Mouse (Mus musculus): ENCODE results near the gene Heg1. TPM values are rescaled to one million over a fixed set of nuclear protein-coding genes. Genes with fewer than 3 reads are reported as not detected.

Gene Heg1
- polyA plus RNA-seq, 1 experiment from 2014 or later: 25.2 TPM

GRCm38 (mm10) chr16:33766757-33767156, 82.6 kb downstream of the Heg1 start:
- H3K36me3 ChIP-seq: no peaks in the 10 kb centered on the region; the same call in 1 of the 2 replicates
- ATAC-seq (ENCODE audit: borderline replicate concordance, extremely low read depth, low FRiP score, low TSS enrichment): no peak

DNA sequence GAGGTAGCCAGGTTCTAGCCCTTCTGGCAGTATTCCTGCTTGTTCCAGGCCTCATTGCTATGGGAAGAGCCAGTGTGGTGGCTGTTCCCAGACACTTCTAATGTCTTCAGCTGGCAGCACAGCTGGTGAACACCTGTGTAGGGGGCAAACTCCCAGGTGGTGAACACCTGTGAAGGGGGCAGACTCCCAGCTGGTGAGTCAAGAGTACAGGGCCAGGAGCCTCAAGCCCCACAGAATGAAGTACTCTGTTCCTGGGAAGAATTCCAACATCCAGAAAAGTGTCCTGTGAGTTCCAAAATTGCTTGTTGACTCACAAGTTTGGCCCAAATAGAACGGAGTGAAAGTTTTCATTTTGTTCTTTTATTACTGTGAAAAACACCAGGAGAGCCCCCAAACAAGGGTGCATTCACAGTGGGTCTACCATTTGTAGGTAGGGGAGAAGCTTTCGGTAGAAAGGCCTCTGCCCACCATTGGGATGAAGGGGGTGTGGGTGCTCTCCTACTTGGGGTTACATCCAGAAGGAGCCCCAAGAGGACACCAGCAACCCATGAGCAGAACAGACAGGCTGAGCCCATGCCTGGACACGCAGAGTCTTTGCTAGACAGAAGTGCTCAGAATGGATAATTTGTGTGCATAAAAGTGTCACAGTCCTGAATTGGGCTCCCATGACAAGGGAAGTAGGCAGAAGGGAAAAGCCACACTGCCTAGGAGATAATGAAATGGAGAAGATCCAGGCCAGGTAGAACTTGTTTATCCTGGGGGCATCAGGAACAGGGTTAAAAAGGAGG, 84.5 kb downstream of the Heg1 start:
- Histone ChIP-seq H3K36me3 (no peaks in the 10 kb centered on the region; the same call in 1 of the 2 replicates), H3K27ac (no peak overlapping the region), H3K4me3 (no peak overlapping the region), H3K9ac (no peak overlapping the region), H3K9me3 (no peaks in the 10 kb centered on the region), H3K27me3 (no peaks in the 10 kb centered on the region), H3K4me2 (no peak overlapping the region), H3K4me1 (no peaks in the 10 kb centered on the region)
- 87% methylated on average over 3 of the region's 3 CpGs for WGBS
- ATAC-seq (ENCODE audit: borderline replicate concordance, extremely low read depth, low FRiP score, low TSS enrichment): no peak

More at GRCm38 (mm10) chr16:33766757-33767156, 82.6 kb downstream of the Heg1 start:
- no peak overlapping the region for H3K4me3 ChIP-seq
- H3K27me3 ChIP-seq: no peaks in the 10 kb centered on the region
- 63% methylated on average over 15 of the region's 15 CpGs for WGBS
- H3K4me1 ChIP-seq: no peaks in the 10 kb centered on the region
- H3K27ac ChIP-seq: no peak overlapping the region
- H3K9ac ChIP-seq: no peak overlapping the region
- no peak overlapping the region for H3K4me2 ChIP-seq
- no peaks in the 10 kb centered on the region for H3K9me3 ChIP-seq

GRCm38 (mm10) chr16:33769848-33770247, 85.7 kb downstream of the Heg1 start:
- 69% methylated on average over 7 of the region's 7 CpGs for WGBS
- no peak overlapping the region for H3K4me2 ChIP-seq
- no peaks in the 10 kb centered on the region for H3K9me3 ChIP-seq
- no peak overlapping the region for H3K4me3 ChIP-seq
- H3K27ac ChIP-seq: no peak overlapping the region
- H3K36me3 ChIP-seq: no peaks in the 10 kb centered on the region; the same call in 1 of the 2 replicates
- 0 out of 2 replicates have a peak, but pooled peaks cover 3% of the 10 kb centered on the region for H3K4me1 ChIP-seq
- ATAC-seq (ENCODE audit: borderline replicate concordance, extremely low read depth, low FRiP score, low TSS enrichment): no peak
- H3K9ac ChIP-seq: no peak overlapping the region
- no peaks in the 10 kb centered on the region for H3K27me3 ChIP-seq

DNA sequence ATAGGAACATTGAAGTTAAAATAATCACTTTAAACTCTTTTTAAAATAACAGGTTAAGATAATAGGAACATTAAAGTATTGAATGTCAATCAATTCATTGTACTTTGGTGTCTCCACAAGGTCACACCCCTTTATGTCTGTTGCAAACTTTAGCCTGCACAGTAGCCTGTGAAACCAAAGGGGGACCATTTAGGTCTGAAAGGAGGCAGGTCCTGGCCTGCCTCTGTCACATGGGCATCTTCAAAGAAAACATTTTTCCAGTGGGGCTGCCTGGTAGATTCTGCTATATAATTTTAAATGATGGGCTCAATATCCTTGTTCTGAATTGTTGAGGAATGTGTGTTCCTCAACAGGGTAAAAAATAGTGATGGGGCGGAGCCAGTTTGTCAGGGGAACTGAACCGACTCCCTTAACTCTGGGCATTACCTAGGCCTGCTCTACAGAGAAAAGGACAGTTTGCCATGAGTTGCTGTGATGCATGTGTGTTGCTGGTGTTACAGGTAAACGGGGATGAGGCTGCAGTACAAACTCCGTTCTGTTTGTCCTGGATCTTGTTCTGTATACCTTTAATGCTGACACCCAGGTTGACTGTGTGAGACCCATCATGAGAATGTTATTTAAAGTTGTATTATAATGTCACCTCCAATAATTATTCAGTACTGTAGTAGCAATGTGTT, 86.7 kb downstream of the Heg1 start:
- 87% methylated on average over 4 of the region's 4 CpGs for WGBS

DNA sequence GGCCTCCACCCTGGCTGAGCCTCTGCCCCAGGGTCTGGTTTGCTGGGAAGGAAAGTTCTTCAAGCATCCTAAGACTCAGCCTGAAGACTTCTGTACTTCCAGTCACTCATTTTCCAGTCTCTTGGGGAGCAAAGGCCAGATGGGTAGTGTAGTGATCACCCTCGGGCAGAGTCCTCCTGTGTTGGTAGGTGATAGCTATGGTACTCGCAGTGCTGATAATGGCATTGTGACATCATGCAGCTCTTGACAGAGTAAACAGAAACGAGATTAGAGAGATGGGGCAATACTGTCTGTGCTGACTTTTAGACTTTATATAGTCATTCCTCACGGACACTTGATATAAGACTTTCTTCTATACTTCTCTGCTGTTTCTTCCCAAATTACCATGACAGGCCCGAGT, 88.6 kb downstream of the Heg1 start:
- Histone ChIP-seq H3K9ac (no peak overlapping the region), H3K27ac (no peak overlapping the region), H3K4me3 (no peak overlapping the region), H3K36me3 (no peaks in the 10 kb centered on the region), H3K4me2 (no peak overlapping the region), H3K4me1 (0 out of 2 replicates have a peak, but pooled peaks cover 3% of the 10 kb centered on the region), H3K27me3 (no peaks in the 10 kb centered on the region), H3K9me3 (no peaks in the 10 kb centered on the region)
- ATAC-seq (ENCODE audit: borderline replicate concordance, extremely low read depth, low FRiP score, low TSS enrichment): no peak
- WGBS: 72% methylated on average over 5 of the region's 5 CpGs

More for the DNA sequence above, 86.7 kb downstream of the Heg1 start:
- Histone ChIP-seq H3K36me3 (no peaks in the 10 kb centered on the region; the same call in 1 of the 2 replicates), H3K9ac (no peak overlapping the region), H3K4me1 (0 out of 2 replicates have a peak, but pooled peaks cover 3% of the 10 kb centered on the region), H3K9me3 (no peaks in the 10 kb centered on the region), H3K27me3 (no peaks in the 10 kb centered on the region), H3K4me3 (no peak overlapping the region), H3K4me2 (no peak overlapping the region), H3K27ac (no peak overlapping the region)
- no peak for ATAC-seq (ENCODE audit: borderline replicate concordance, extremely low read depth, low FRiP score, low TSS enrichment)

- Histone ChIP-seq H3K9me3 (no peaks in the 10 kb centered on the region), H3K27ac (peak overlapping the region; percentile 65), H3K4me3 (no peak overlapping the region), H3K27me3 (no peaks in the 10 kb centered on the region), H3K36me3 (no peaks in the 10 kb centered on the region), H3K4me1 (0 out of 2 replicates have a peak, but pooled peaks cover 3% of the 10 kb centered on the region), H3K9ac (no peak overlapping the region), H3K4me2 (no peak overlapping the region)
- WGBS: 34% methylated on average over 3 of the region's 3 CpGs
- ATAC-seq (ENCODE audit: borderline replicate concordance, extremely low read depth, low FRiP score, low TSS enrichment): no peak
These were observed 90.8 kb downstream of the Heg1 start for GRCm38 (mm10) chr16:33774972-33775371.

- no peaks in the 10 kb centered on the region for H3K9me3 ChIP-seq
- H3K27ac ChIP-seq: no peak overlapping the region
- H3K36me3 ChIP-seq: no peaks in the 10 kb centered on the region
- H3K4me1 ChIP-seq: 0 out of 2 replicates have a peak, but pooled peaks cover 3% of the 10 kb centered on the region
- no peaks in the 10 kb centered on the region for H3K27me3 ChIP-seq
- no peak for ATAC-seq (ENCODE audit: borderline replicate concordance, extremely low read depth, low FRiP score, low TSS enrichment)
- no peak overlapping the region for H3K4me3 ChIP-seq
- no peak overlapping the region for H3K4me2 ChIP-seq
- WGBS: 60% methylated on average over 1 of the region's 1 CpGs
- H3K9ac ChIP-seq: no peak overlapping the region
These were observed 91.7 kb downstream of the Heg1 start for GRCm38 (mm10) chr16:33775733-33776335.

- no peak for ATAC-seq (ENCODE audit: borderline replicate concordance, extremely low read depth, low FRiP score, low TSS enrichment)
- Histone ChIP-seq H3K27ac (peak overlapping the region; percentile 45), H3K9me3 (no peaks in the 10 kb centered on the region), H3K36me3 (no peaks in the 10 kb centered on the region), H3K4me2 (no peak overlapping the region), H3K4me1 (0 out of 2 replicates have a peak, but pooled peaks cover 3% of the 10 kb centered on the region), H3K27me3 (no peaks in the 10 kb centered on the region), H3K9ac (no peak overlapping the region), H3K4me3 (no peak overlapping the region)
- WGBS: 62% methylated on average over 7 of the region's 7 CpGs
These were observed 92.8 kb downstream of the Heg1 start for GRCm38 (mm10) chr16:33776766-33777529.

DNA sequence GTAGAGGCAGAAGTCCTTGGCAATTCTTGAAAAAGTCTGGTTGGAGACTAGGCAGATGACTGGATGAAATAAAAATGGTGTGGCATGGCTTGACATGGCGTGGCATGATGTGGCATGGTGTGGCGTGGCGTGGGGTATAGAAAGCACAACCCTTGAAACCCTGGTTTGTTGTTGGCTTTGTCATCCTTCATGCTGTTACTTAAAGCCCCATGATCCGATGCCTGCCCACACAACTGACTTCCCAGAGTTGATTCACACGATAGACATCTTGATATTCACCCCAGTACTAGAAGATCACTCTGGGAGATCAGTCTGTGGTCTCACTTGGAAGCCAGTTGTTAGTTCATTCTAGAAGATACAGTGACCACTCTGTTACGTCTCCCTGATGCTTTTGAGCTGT, 93.4 kb downstream of the Heg1 start:
- WGBS: 83% methylated on average over 6 of the region's 6 CpGs
- no peak for ATAC-seq (ENCODE audit: borderline replicate concordance, extremely low read depth, low FRiP score, low TSS enrichment)
- Histone ChIP-seq H3K4me3 (no peak overlapping the region), H3K36me3 (no peaks in the 10 kb centered on the region), H3K4me2 (no peak overlapping the region), H3K4me1 (0 out of 2 replicates have a peak, but pooled peaks cover 3% of the 10 kb centered on the region), H3K27ac (peak overlapping the region; percentile 45), H3K9me3 (no peaks in the 10 kb centered on the region), H3K27me3 (no peaks in the 10 kb centered on the region), H3K9ac (no peak overlapping the region)

GRCm38 (mm10) chr16:33781789-33782728, 97.9 kb downstream of the Heg1 start:
- Histone ChIP-seq H3K27me3 (no peaks in the 10 kb centered on the region), H3K9me3 (no peaks in the 10 kb centered on the region), H3K36me3 (no peaks in the 10 kb centered on the region), H3K4me1 (0 out of 2 replicates have a peak, but pooled peaks cover 2% of the 10 kb centered on the region), H3K4me3 (no peak overlapping the region), H3K9ac (no peak overlapping the region), H3K27ac (no peak overlapping the region), H3K4me2 (no peak overlapping the region)
- 66% methylated on average over 5 of the region's 5 CpGs for WGBS
- no peak for ATAC-seq (ENCODE audit: borderline replicate concordance, extremely low read depth, low FRiP score, low TSS enrichment)
